Mouse (Mus musculus) cerebellum, adult 11-12 months (tissue): ENCODE results near the gene Trappc4.
"Not testable (repeated sequence)": the region's sequence is repeated elsewhere in the genome, so short reads cannot be mapped to it uniquely, and the experiment has no call there.

Experiments
- DNase-seq: peaks from one replicate; pipeline ENCODE4 v3.0.0; 2022

The Trappc4 gene

GRCm38 (mm10) chr9:44406906-44407751, at the start of gene Trappc4, which contains the start of gene Rps25:
TSS of gene Trappc4 (minus strand) at chr9:44407600.
TSS of gene Rps25 (plus strand) at chr9:44407139.
- DNase-seq = peak; percentile 91

DNA sequence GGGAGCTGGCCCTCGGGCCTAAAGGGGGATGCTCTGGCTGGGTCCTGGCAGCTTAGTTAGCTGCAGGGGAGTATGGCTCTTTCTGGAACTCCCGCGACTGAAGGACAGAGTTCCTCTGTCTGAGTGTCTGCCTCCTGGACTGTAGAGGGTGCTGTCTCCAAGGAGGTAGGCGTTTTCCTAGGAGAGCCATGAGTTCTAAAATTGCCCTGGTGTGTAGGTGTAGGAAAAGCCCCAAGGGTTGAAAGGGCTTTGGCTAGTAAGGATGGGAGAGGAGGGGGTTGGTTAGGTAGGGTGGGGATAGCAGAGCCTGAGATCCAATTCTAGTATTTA, 47.5 kb upstream of the Trappc4 start, which contains the start of gene Upk2:
TSS of gene Upk2 (minus strand) at position 86 of the 330 bp plus-strand sequence.
- DNase-seq = no peak

DNA sequence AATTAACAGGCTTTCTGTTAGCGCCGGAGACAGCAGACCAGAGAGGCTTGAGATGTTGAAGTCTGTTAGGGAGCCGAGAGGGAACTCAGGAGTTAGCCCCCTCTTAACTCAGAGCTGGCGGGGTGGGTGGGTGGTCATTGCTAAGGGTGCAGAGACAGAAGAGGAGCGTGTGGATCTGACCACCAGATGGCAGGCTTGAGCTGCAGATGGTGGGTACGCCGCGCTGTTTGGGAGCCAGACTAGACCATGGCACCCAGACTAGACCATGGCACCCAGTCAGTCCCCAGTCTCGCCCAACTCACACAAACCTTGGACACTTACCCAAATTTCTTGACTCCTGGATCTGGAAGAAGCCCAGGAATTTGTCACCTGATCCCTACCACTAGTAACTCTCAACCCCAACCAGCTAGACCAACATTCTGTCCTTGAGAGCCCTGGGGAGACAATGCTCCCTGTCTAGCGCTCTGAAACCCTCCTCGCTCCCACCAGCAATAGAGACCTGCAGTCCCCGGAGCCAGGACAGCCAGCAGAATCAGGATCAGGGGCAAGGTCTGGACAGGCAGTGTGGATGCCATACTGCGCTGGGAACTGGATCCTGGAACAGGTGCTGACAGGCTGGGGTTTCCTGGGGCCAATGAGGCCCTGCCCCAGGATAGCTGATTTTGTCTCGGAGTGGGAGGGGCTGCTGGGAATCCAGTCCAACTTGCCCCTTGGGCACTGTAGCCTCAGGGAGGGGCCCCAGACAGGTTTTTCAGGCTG, 46.9 kb upstream of the Trappc4 start:
- peak; percentile 70 for DNase-seq

GRCm38 (mm10) chr9:44450387-44450786, 43.0 kb upstream of the Trappc4 start:
- no peak for DNase-seq

- DNase-seq = not testable (repeated sequence)
Observed at GRCm38 (mm10) chr9:44444402-44445025, 37.1 kb upstream of the Trappc4 start.

DNA sequence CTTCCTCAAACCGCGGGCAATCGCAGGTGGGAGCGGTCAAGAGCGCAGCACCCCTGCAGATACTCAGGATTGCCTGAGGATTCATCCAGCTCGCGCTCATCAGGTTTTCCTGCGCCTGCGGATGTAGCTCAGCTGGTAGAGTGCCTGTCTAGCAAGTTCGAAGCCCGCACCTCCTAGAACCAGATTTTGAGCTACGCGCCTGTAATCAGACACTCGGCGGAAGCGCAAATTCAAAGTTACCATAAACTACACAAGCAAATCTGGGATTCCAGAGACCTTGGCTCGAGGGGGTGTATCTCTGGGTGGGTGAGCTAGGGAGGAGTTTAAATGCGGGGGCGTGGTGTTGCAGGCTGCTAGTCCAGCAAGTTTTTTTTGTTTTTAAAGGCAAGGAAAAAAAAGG, 33.6 kb upstream of the Trappc4 start, which contains the start of gene Foxr1:
TSS of gene Foxr1 (minus strand) at position 176 of the 400 bp plus-strand sequence.
- no peak for DNase-seq

DNA sequence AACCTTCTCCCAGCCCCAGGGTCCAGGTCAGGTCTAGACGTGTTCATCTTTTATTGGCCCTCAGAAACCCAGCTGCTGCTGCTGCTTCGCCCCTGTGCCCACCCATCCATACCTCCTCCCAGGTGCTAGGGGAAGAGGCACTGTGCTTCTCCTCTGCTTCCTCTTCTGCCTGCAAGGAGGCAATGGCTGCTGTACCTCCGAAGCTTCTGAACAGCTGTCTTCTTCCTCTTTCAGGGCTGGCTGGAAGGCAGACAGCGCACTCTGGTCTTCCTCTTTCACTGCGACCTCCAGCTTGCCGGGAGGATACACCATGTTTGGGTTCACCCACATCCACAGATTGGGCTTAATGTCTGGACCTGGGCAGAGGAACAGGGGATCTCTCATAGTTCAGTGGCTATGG, 28.3 kb upstream of the Trappc4 start:
- DNase-seq = no peak

- no peak for DNase-seq
Observed at GRCm38 (mm10) chr9:44432577-44433185, 25.3 kb upstream of the Trappc4 start.

- no peak for DNase-seq
Observed at GRCm38 (mm10) chr9:44423576-44423975, 16.2 kb upstream of the Trappc4 start.

- DNase-seq = no peak
Observed at GRCm38 (mm10) chr9:44420280-44420898, 13.0 kb upstream of the Trappc4 start.

- DNase-seq = peak; percentile 33
Observed at GRCm38 (mm10) chr9:44419730-44420129, 12.3 kb upstream of the Trappc4 start.

GRCm38 (mm10) chr9:44418519-44419385, 11.4 kb upstream of the Trappc4 start, which contains the start of gene Ccdc84:
TSS of gene Ccdc84 (minus strand) at chr9:44418569.
- peak; percentile 49 for DNase-seq

DNA sequence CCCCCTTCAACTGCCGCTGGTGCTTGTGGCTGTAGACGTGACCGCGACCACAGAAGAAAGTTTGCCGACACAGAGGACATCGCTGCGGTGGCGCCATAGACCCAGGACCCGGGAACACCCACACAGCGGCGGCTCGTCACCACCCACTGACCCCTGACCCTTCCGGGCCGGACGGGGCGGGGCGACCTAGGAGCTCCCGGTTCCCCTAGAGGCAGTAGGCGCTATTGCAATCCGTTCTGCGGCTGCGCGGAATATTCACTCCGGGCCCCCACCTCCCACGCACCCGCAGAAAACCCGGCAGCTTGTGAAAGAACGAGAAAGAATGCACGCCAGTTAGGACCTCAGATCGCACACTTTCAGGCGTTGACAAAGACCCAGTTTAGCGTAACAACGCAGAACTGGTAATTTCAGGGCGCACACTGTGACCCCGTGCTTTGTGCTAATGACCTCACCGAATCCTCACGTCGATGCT, 10.5 kb upstream of the Trappc4 start:
- DNase-seq = peak; percentile 93

DNA sequence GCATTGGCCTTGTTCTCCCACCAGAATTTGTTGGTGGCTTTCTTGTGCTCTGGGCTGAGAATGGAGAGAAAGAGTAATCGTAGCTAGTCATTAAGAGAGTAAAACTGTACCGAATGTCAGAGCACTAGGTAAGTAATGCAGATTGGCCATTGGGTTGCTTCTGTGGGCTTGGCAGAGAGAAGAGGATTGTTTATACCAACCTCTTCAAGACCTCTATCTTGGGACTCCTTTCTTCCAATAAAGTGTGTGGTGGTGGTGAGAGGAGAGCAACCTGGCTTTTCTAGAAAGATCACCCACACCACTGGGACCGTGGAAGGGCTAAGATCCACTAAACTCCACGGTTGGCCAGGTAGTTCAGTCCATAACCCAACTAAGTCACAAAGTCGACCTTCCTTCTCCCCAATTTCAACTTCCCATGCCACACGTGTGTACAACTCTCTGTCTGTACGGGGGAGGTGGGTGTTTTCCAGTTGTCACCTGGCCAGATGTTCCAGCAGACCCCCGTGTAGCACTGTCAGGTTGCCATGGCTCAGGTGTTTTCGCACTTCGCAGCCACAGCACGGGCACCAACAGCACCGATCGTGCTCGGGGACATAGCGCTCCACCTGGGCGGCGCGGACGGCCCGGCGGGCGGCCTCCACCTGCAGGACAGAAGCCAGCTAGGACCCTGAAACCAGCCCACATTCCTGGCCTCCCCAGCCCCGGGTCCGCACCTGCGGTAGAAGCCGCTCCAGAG, 9.9 kb upstream of the Trappc4 start:
- no peak for DNase-seq

DNA sequence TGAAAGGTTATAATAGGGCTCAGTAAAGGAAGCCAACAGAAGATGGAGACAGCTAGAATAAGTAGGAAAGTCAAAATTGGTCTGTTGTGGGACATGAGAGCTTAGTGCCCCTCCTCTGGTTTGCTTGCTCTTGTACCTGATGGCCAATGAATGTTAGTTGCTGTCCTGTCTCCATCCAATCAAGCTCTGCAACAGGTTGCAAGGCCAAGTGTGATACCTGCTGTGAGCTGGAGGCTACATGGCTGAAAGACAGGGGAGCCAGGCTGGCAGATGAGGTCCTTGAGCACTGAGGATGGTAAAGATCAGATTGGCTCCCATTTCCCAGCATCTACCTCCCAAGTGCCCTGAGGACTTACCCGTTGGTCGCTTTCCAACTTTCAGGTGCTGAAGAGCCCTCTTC, 5.4 kb upstream of the Trappc4 start:
- DNase-seq = peak; percentile 36

GRCm38 (mm10) chr9:44412306-44412705, 4.9 kb upstream of the Trappc4 start:
- DNase-seq = no peak

DNA sequence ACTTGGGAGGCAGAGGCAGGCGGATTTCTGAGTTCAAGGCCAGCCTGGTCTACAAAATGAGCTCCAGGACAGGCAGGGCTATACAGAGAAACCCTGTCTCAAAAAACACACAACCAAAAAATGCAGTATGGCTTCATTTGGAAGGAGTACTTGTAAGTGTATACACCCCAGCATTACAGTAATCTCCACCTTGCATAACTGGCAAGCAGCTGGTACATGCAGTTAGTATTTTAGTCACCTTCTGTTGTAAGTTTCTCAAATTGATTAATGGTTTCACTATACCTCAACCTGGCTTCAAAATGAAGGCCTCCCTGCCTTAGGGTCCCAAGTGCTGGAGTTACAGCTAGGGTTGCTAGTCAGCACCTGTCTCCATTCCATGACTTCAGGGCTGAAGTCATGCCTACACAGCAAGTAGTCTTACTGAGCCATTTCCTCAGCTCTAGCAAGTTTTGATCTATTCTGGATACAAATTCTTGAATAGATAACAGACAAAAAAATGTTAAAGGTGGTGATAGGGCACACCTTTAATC, 4.3 kb upstream of the Trappc4 start:
- DNase-seq = no peak

- DNase-seq = peak; percentile 27
Observed at GRCm38 (mm10) chr9:44410647-44411336, 3.4 kb upstream of the Trappc4 start.

DNA sequence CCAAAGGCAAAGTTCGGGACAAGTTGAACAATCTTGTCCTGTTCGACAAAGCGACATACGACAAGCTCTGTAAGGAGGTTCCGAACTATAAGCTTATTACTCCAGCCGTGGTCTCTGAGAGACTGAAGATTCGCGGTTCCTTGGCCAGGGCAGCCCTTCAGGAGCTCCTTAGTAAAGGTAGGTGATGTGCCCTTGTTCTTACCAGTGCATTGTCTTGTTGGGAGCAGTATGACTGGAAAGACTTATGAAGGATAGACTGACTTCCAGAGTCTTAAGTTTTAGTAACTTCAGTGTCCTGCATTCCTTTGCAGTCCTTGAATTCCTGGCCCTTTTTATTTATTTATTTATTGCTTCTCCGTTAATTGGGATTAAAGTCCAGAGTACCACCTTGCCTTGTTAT, 1.3 kb upstream of the Trappc4 start:
- not testable (repeated sequence) for DNase-seq

DNA sequence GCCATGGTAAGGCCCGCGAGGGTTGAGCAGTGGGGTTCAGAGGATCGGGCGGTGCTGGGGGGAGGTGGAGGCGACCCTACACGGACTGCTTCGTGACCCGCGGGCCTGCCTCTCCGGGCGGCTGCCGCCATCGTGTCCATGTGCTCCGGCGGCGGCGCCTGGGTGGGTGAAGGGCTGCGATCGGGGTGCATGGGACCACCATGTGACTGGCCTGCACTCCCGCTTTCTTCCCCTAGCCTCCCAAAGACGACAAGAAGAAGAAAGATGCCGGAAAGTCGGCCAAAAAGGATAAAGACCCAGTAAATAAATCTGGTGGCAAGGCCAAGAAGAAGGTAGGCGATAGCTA, 325 bp upstream of the Trappc4 start:
- no peak for DNase-seq
